Mouse (Mus musculus): Measurements from ENCODE around the gene Nfic. TPM values are rescaled to one million over a fixed set of nuclear protein-coding genes. Genes with fewer than 3 reads are reported as not detected.

Nfic gene
- polyA plus RNA-seq, 1 experiment from 2014 or later: 41.8 TPM

DNA sequence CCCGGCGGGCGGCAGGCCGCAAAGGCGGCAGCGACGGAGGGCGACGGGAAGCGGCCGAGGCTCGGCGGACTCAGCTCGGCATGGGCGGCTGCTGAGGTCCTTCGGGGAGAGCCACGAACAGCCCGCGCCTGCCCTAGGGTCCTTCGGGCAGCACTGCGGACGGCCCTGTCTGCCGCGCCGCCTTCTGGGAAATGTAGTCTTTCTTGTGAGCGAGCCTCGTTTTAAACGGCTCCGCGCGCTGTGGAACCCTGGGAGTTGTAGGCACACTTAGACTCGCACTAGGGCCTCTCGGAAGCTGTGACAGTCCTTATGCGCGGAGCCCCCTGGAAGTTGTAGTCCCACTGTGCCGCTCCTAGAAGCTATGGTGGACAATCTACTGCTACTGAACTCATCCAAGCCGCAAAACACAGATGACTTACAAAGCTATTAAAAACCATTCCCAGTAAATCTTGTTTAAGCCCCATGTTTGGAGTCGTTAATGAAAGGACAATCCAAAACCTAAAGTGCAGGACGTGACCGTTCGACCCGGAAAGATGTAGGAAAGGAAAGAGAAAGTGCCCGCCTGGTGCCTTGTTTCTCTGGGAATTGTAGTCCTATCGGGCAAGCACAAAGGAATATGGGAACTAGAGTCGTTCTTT, 40.9 kb upstream of the Nfic start, which contains the start of gene Ncln:
Gene Ncln (minus strand): TSS at position 129 of the 638 bp plus-strand sequence.
- no peaks in the 10 kb centered on the region for H3K27me3 ChIP-seq
- ChIA-PET CTCF (interaction anchor here (1.7 kb wide), 1 partner anchor 54 kb away, joined by 11 read pairs; no protein-coding TSS in a partner anchor), POLR2A (interaction anchor here (0.6 to 1.6 kb wide), 3 partner anchors 28 to 67 kb away, joined by 3 to 6 read pairs (median 3); partner anchors contain the start of gene Gna11)
- ATAC-seq: peak; percentile 94
- TF ChIP-seq CTCF (IDR thresholded peaks at IDR 0.05): no peak
- in situ Hi-C loops (cut with MboI; ENCODE audit: low pct_unique_long_range_greater_than_20kb): no loop called here
- DNase-seq (ENCODE audit: low read depth, low spot score): peak; percentile 89

DNA sequence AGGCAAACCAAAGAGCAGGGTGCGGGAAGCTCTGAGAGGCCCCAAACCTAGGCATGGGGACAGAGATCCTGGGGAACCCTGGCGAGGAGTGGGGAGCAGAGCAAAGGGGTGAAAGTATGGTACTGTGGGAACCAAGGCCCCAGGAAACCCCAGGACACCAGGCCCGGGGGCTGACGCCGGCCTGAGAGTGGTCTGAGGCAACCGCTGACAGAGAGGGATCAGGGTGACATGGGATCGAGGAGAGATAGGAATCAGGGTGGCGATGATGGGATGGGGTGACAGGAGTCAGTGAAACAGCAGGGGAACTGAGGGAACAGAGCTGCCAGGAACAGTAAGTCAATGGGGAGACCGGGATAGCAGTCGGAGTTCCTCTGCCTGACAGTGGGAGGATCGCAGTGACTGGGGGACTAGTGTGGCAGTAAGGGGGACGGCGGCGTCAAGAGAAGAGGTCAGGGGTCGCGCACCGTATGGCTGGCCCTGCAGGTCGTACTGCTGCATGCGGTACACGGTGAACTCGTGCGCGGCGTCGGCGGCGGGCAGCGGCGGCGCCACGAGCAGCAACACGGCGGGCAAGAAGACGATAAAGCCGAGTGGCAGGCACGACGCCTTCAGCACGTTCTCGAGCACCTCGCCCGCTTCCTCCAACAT, 40.3 kb upstream of the Nfic start:
- POLR2A ChIA-PET: interaction anchor here (0.6 to 1.6 kb wide), 3 partner anchors 29 to 68 kb away, joined by 3 to 6 read pairs (median 3); partner anchors contain the start of gene Gna11
- H3K27me3 ChIP-seq: no peaks in the 10 kb centered on the region
- ATAC-seq (peak; percentile 3), DNase-seq (ENCODE audit: low read depth, low spot score) (no peak)
- no peak for TF ChIP-seq CTCF (IDR thresholded peaks at IDR 0.05)
- CTCF ChIA-PET: interaction anchor here (1.4 to 1.7 kb wide), 2 partner anchors 11 to 55 kb away, joined by 6 to 11 read pairs; no protein-coding TSS in a partner anchor
- in situ Hi-C loops (cut with MboI; ENCODE audit: low pct_unique_long_range_greater_than_20kb): no loop called here

DNA sequence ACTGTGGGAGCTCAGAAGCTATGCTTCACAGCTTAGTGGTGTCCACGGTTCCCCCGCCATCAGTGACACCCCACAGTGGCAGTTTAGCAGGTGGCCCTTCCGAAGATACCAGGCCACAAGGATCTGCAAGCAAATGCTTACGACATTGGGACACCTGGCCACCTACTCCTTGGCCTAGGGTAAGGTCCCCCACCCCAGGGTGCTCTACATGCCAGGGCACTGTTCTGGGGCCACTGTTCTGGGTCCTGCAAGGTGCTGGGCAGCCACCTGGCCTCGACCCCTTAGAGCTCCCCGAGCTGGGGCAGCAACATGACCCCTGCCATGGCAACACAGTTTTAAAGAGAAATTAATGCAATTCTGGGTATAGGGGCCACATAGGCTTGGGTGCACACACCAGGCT, 39.7 kb upstream of the Nfic start:
- CTCF ChIA-PET: interaction anchor here (1.3 to 1.4 kb wide), 2 partner anchors 10 to 13 kb away, joined by 5 to 6 read pairs; partner anchors contain the start of gene Celf5
- DNase-seq (ENCODE audit: low read depth, low spot score) (no peak), ATAC-seq (no peak)
- POLR2A ChIA-PET: no interaction called here
- TF ChIP-seq CTCF (IDR thresholded peaks at IDR 0.05): no peak
- H3K27me3 ChIP-seq: no peaks in the 10 kb centered on the region
- in situ Hi-C loops (cut with MboI; ENCODE audit: low pct_unique_long_range_greater_than_20kb): no loop called here

DNA sequence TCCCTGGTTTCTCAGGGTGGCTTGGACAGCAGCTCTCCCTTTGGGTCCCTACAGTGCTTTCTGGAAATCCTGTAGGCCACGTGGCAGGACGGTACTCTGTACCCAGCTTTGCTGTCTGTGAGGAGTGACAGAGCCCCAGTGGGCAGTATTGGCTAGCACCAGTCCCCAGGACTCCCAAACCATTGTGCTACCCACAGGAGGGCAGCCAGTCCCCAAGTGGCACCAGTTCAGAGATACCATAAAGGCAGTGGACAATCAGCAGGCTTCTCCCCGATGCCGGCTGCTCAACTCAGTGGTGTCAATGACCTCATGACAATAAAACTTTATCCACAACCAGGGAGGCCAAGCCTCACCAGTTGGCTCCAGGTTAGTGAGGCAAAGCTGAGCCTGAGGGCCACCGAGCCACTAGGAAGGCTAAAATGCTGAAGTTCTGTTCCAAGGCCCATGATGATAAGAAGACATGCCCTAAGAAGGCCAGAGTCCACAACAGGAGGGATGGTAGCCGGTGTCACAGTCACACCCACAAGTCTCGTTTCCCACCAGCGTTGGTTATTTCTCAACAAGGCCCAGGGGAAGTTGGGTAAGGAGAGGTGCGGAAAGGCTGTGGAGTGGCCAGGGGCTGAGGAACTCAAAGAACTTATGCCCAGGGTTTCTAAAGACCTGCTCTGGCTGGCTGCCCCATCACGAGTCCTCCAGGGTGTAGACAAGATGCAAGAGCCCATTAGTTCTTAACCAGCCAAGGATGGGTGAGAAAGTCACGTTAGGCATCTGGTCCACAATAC, 39.0 kb upstream of the Nfic start:
- ATAC-seq (no peak), DNase-seq (ENCODE audit: low read depth, low spot score) (no peak)
- ChIA-PET CTCF (interaction anchor here (1.3 to 1.4 kb wide), 2 partner anchors 9 to 12 kb away, joined by 5 to 6 read pairs; partner anchors contain the start of gene Celf5), POLR2A (interaction anchor here (0.5 kb wide), 1 partner anchor 36 kb away, joined by 3 read pairs; no protein-coding TSS in a partner anchor)
- no peaks in the 10 kb centered on the region for H3K27me3 ChIP-seq
- TF ChIP-seq CTCF (IDR thresholded peaks at IDR 0.05): no peak
- in situ Hi-C loops (cut with MboI; ENCODE audit: low pct_unique_long_range_greater_than_20kb): no loop called here

DNA sequence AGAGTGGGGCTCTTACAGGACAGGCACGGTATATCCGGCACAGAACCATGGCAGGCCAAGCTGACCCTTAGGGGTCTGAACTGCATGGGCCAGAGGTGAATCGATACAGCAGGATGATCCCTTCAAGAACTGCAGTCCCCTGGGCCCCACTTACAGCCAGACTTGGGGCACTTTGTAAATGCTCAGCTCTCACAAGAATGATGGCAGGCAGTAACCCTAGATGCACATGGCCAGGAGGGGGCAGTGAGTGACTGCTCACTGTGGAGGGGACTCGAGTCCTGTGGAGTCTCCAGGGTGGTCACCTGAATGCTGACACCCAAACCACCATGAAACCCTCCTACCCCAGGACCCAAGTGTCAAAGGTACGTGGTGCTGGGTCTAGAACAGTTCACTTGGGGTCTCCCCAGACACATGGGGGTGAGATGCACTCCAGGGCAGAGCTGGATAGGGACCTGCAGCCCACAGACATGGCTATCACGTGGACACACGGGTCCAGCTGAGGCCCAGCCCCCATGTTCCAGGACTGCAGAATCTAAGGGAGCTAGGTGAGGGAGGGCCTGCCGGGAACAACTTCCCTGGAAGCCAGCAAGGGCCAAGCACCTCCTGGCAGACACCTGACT, 38.3 kb upstream of the Nfic start:
- no peak for DNase-seq (ENCODE audit: low read depth, low spot score)
- POLR2A ChIA-PET: interaction anchor here (0.5 kb wide), 1 partner anchor 37 kb away, joined by 3 read pairs; no protein-coding TSS in a partner anchor
- H3K27me3 ChIP-seq: no peaks in the 10 kb centered on the region
- TF ChIP-seq CTCF (IDR thresholded peaks at IDR 0.05): no peak
- CTCF ChIA-PET: no interaction called here
- in situ Hi-C loops (cut with MboI; ENCODE audit: low pct_unique_long_range_greater_than_20kb): no loop called here
- ATAC-seq: no peak

DNA sequence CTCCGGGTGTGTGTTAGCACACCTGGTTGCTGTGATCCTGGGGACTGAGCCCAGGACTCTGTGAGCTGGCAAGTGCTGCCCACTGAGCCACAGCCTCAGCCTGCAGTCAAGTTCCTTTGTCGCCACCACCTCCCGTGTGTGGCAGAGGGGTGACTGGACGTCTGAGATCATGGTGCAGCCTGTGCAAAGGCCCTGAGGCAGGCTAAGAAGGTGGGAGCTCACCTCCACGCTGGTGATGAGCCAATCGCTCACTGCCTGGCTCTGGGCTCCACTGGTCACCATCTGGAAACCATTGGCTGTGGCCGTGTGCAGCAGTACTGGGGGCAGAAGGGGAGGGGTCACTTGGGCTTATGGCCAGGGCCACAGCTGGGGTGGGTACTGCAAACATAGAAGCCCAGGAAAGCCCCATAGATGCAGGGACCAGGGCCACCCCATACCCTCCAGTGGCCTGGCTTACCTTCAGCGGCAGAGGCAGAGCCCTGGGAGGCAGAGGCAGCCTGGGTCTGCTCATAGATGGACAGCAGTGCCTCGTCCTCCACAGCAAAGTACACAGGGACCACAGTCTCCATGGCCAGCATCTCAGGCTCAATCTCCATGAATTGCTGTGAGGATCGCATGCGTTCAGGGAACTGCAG, 37.3 kb upstream of the Nfic start:
- no peak for DNase-seq (ENCODE audit: low read depth, low spot score)
- TF ChIP-seq CTCF (IDR thresholded peaks at IDR 0.05): no peak
- ATAC-seq: no peak
- POLR2A ChIA-PET: no interaction called here
- CTCF ChIA-PET: no interaction called here
- H3K27me3 ChIP-seq: no peaks in the 10 kb centered on the region
- in situ Hi-C loops (cut with MboI; ENCODE audit: low pct_unique_long_range_greater_than_20kb): no loop called here

DNA sequence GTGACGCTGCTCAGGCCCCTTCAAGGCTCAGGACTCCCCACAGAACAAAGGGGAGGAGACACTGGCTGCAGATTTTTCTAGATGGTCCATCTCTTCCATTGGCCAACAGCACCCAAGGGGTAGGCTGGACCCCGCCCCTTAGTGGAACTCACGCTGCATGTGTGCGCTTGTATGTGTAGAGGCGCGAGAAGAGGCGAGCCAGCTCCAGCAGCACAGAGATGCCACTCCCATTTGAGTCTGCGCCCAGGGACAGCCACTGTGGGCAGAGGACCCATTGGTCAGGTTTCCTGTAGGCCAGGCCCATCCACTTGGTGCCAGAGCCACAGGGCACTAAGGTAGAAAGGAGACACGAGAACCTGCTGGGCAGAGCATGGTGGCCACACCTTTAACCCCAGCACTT, 35.6 kb upstream of the Nfic start:
- ATAC-seq (no peak), DNase-seq (ENCODE audit: low read depth, low spot score) (no peak)
- ChIA-PET CTCF (no interaction called here), POLR2A (no interaction called here)
- no peak for TF ChIP-seq CTCF (IDR thresholded peaks at IDR 0.05)
- no peaks in the 10 kb centered on the region for H3K27me3 ChIP-seq
- in situ Hi-C loops (cut with MboI; ENCODE audit: low pct_unique_long_range_greater_than_20kb): no loop called here

DNA sequence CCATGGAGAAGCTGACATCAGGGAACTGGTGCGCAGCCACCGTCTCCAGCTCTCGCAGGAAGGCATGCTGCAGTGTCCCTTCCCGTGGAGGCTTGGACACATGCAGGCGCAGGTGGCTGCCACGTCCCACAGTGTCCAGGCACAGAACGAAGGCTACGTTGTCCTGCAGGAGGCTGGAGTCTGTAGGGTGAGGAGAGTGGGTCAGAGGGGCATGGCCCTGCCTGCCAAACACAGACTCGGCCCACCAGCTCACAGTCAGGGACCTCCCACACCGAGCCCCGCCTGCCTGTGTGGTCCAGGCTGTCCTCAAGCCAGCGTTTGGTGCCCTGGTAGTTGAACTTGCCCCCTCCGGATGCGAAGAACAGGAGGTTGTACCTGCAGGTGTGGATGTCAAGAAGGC, 34.5 kb upstream of the Nfic start:
- CTCF ChIA-PET: no interaction called here
- no peaks in the 10 kb centered on the region for H3K27me3 ChIP-seq
- TF ChIP-seq CTCF (IDR thresholded peaks at IDR 0.05): no peak

DNA sequence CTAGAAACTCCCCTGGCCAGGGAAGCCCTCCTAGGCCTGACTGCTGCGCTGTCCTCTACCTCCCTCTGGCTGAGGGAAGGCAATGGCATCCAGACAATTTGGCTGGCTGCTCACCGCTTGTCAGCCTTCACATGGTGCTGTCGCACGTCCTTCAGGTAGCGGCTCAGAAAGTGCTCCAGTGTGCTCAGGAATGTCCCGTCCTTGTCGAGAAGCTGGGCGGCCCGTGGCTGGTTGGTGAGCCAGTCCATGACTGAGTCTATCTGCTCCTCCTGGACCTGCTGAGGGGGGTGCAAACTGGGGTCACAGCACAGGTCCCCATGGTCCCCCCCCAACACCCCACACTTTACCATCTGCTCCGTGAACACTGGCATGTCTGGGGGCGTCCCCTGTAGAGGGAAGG, 32.6 kb upstream of the Nfic start:
- DNase-seq (ENCODE audit: low read depth, low spot score) (no peak), ATAC-seq (no peak)
- no peaks in the 10 kb centered on the region for H3K27me3 ChIP-seq
- POLR2A ChIA-PET: interaction anchor here (0.5 kb wide), 1 partner anchor 27 kb away, joined by 4 read pairs; no protein-coding TSS in a partner anchor
- in situ Hi-C loops (cut with MboI; ENCODE audit: low pct_unique_long_range_greater_than_20kb): no loop called here
- TF ChIP-seq CTCF (IDR thresholded peaks at IDR 0.05): no peak
- CTCF ChIA-PET: no interaction called here

More for the DNA sequence above, 34.5 kb upstream of the Nfic start:
- DNase-seq (ENCODE audit: low read depth, low spot score) (no peak), ATAC-seq (no peak)
- in situ Hi-C loops (cut with MboI; ENCODE audit: low pct_unique_long_range_greater_than_20kb): no loop called here
- POLR2A ChIA-PET: no interaction called here

DNA sequence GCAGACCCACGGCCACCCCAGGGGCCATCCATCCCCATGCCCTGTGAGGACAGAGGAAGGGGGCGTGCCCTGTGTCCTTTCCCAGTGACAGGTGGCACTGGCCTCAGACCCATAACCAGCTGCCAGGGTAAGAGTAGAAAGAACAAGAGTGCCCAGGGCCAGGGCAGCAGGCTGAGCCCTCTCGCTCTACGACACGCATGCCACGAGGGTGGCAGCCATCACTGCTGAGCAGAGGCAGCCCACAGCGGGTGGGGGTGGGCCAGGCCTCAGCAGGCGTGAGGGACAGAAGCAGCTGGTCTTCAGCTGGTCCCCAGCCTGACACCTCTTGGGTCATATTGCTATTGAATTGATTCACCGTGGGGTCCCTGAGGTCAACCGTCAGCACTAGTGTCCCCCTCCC, 31.1 kb upstream of the Nfic start:
- no peak for TF ChIP-seq CTCF (IDR thresholded peaks at IDR 0.05)
- ATAC-seq: no peak
- no peaks in the 10 kb centered on the region for H3K27me3 ChIP-seq
- DNase-seq (ENCODE audit: low read depth, low spot score): no peak
- in situ Hi-C loops (cut with MboI; ENCODE audit: low pct_unique_long_range_greater_than_20kb): no loop called here
- POLR2A ChIA-PET: no interaction called here
- CTCF ChIA-PET: no interaction called here
